Mouse (Mus musculus): Measurements from ENCODE around the gene Ugt1a7c.
"Not testable (repeated sequence)": the region's sequence is repeated elsewhere in the genome, so short reads cannot be mapped to it uniquely, and the experiment has no call there.

Ugt1a7c gene

DNA sequence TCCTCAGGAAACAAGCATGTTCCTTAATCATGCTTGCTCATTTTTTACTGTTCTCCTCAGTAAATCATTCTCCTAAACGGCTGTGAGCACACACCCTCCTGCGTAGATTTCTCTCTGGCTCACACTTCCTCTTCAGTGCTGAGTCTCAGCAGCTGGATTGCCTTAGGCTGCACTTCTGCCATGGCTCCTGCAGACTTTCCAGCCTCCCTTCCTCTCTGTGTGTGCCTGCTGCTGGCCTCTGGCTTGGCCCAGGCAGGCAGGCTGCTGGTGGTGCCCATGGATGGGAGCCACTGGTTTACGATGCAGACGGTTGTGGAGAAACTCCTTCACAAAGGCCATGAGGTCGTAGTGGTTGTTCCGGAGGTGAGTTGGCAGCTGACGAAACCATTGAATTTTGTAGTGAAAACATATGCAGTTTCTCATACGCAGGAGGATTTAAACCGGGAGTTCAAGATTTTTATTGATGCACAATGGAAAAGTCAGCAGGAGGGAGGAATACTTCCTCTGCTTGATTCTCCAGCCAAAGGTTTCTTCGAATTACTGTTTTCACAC lies at the start of gene Ugt1a7c:
Gene Ugt1a7c (plus strand): TSS at position 122 of the 552 bp plus-strand sequence.
- peak; percentile 3 for DNase-seq (ENCODE audit: low read depth, low spot score)

DNA sequence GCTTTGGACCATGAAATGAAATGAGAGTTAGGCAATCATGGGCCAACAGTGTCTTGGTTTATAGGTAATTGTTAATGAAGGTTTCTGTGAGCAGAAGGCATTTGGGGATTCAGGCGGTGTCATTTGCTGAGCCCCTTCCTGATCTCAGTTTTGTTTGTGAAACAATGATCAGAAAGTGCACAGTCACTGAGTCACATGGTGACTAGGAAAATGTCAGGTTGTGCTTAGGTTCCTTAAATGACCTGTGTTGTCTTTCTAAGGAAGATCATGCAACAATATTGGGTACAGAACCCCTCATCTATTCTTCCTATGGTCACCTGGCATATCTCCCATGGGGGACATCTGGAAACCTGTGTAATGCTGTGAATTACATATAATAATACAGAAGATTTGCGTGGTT lies 47.5 kb upstream of the Ugt1a7c start:
- DNase-seq (ENCODE audit: low read depth, low spot score): not testable (repeated sequence)

DNA sequence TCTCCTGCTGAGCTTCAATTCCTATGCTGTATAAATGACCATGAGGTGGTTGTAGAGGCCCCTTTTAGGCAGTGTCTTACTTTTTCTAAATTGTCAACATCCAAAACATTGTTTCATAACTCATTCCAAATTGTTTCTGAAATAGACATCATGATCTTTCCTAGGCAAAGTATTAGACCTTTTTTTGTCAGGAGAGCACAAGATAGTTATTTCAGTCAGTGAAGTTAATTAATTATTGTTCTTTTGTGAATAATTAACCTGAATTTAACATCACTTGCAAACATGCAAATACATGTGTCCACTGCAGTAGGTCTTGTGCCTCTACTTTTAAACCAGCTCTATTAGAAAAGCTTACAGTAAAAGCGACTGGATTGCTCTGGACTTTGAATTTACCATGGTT lies 39.8 kb upstream of the Ugt1a7c start, which contains the start of gene Ugt1a10:
Gene Ugt1a10 (plus strand): TSS at position 301 of the 400 bp plus-strand sequence.
- DNase-seq (ENCODE audit: low read depth, low spot score): no peak

DNA sequence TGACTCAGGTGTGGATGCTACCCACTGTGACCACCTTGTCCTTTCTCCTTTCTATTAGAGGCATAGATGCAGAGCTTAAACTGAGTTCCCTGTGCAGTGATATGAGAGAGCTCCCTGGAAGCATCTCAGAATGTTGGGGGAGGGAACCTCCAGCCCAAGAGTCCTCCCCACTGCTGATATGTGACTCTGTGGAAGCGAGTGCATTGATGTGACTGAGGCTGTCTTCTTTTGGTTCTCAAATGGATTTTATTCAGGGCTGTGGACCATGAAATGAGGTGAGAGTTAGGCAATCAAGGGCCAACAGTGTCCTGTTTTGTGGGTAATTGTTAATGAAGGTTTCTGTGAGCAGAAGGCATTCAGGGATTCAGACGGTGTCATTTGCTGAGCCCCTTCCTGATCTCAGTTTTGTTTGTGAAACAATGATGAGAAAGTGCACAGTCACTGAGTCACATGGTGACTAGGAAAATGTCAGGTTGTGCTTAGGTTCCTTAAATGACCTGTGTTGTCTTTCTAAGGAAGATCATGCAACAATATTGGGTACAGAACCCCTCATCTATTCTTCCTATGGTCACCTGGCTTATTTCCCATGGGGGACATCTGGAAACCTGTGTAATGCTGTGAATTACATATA lies 28.3 kb upstream of the Ugt1a7c start:
- DNase-seq (ENCODE audit: low read depth, low spot score): not testable (repeated sequence)

DNA sequence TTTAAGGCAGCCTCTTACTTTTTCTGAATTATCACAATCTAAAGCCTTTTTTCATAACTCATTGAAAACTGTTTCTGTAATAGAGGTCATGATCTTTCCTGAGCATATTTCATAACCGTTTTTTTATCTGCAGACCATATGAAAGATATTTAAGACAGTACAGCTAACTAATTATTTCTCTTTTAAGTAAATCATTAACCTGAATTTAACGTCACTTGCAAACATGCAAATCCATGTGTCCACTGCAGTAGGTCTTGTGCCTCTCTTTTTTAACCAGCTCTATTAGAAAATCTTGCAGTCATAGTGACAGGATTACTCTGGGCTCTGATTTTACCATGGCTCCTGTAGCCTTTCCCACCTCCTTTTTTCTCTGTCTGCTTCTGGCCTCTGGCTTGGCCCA lies 24.4 kb upstream of the Ugt1a7c start, which contains the start of gene Ugt1a9:
Gene Ugt1a9 (plus strand): TSS at position 306 of the 400 bp plus-strand sequence.
- no peak for DNase-seq (ENCODE audit: low read depth, low spot score)

DNA sequence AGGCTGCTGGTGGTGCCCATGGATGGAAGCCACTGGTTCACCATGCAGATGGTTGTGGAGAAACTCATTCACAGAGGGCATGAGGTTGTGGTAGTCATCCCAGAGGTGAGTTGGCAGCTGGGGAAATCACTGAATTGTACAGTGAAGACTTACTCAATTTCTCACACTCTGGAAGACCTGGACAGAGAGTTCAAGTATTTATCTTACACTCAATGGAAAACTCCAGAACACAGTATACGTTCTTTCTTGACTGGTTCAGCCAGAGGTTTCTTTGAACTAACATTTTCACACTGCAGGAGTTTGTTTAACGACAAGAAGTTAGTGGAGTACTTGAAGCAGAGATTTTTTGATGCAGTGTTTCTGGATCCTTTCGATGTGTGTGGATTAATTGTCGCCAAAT lies 24.0 kb upstream of the Ugt1a7c start:
- DNase-seq (ENCODE audit: low read depth, low spot score): no peak

DNA sequence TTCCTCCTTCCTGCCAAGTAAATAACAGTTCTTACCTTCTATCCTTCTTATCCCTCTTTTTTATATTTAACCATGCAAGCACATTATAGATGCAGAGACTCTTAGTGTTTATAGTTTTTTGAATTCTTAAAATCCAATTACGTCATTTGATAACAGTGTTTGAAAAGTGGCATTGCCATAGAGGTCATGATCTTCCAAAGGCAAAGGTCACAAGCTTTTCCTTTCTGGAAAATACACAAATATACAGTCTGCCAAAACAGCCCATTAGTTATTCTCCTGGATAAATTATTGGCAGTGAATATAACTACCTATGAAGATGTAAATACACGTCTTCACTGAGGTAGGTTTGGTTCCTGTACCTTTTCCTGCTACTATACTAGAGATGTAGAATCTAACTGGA lies 20.4 kb upstream of the Ugt1a7c start:
- DNase-seq (ENCODE audit: low read depth, low spot score): no peak

DNA sequence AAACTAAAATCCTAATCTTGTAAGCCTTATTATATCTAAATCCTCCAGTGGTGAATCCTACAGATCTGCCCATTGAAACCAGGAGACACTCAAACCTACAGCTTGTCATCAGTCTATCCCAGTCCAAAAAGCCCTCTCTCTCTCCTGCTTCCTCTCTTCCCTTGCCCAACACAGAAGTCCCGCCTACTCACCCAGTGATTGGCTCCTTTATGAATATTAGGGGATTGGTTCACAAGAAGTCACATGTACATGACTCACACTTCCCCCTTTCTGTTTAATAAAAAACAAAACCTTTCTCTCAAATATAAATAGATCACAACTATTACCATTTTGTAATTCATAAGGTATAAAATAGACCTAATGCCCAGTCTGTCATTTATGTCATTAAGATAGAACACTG lies 17.7 kb upstream of the Ugt1a7c start:
- no peak for DNase-seq (ENCODE audit: low read depth, low spot score)

DNA sequence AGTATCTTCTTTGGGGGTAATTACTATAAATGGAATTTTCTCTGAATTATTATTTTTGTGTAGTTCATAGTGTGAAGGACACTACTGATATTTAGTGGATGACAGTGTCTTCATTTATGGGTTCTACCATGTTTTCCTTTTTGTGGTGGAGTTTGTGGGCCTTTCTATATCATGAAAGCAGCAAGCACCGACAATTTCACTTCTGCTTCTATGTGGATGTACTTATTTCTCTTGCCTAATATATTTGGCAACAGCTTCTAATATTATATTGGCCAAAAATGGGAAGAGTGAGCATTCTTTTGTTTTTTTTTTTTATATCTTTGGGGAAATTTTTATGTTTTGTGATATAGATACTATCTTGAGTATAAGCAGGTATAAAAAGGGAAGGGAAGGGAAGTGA lies 13.2 kb upstream of the Ugt1a7c start:
- DNase-seq (ENCODE audit: low read depth, low spot score): no peak

DNA sequence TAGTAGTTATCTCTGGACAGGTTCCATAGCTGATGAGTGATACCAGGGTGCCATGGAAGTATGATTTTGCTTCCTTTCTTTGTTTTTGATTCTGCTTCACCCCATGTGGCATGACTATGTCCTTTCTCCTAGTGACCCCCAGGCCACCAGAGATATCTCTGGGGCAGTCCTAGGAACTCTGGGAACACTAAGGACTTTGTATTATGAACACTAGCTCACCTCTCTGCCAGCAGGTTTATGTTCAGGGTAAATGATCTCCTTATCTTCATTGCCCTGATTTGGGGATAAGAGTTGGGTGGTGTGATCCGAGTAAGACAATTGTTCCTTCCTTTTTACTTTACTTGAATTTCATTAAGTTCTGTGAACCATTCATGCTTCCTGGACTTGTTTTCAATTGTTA lies 8.7 kb upstream of the Ugt1a7c start:
- DNase-seq (ENCODE audit: low read depth, low spot score): no peak

DNA sequence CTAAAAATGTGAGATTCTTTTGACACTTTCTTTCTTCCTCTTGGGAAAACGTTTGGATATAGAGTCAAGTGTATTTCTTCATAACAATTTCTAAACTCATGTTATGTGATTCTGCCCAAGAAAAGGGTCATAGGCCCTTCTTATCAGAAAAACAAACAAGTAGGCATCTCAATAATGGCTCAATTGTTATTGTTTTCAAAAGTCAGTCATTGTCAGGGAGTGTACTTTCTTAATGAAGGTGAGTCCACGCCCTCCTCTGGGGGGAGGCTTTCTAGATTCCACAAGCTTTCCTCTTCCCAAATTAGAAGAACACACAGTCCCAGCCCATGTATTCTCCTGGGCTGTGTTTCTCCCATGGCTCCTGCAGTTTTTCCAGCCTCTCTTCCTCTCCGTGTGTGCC lies 7.3 kb upstream of the Ugt1a7c start, which contains the start of gene Ugt1a8:
Gene Ugt1a8 (plus strand): TSS at position 301 of the 400 bp plus-strand sequence.
- DNase-seq (ENCODE audit: low read depth, low spot score): no peak

DNA sequence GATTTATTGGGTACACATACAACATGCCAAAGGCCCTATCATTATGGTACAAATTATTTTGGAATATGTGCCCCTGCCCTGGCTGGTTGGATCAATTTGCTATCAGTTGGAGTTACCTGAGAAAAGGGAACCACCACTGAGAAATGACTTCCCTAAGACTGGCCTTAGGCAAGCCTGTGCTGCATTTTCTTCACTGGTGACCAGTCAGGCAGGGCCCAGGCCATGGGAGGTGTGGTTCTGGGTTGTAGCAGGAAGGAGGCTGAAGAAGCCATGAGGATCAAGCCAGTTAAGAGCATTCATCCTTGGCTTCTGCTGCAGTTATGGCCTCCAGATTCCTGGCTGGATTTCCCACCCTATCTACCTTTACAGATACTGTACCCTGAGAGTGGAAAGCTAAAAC lies 2.5 kb upstream of the Ugt1a7c start:
- DNase-seq (ENCODE audit: low read depth, low spot score): no peak

DNA sequence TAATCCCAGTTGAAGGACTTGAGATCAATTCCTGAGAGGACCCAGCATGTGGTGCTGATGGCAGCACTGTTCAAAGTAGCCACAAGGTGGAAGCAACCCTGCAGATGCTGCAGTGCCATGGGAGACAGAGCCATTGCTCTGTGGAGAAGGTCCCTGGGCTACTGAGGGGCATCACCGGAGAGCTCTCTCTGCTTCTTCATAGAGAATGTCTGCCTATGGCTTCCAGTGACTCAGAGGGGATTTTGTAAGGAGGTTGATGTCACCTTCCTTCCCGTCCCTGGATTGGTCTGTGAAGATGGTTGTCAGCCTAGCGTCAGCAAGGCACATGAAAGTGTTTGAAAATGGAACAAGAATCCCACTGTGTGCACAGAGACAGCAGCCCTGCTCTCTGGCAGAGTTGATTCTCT lies 589 bp upstream of the Ugt1a7c start:
- DNase-seq (ENCODE audit: low read depth, low spot score): peak; percentile 19

DNA sequence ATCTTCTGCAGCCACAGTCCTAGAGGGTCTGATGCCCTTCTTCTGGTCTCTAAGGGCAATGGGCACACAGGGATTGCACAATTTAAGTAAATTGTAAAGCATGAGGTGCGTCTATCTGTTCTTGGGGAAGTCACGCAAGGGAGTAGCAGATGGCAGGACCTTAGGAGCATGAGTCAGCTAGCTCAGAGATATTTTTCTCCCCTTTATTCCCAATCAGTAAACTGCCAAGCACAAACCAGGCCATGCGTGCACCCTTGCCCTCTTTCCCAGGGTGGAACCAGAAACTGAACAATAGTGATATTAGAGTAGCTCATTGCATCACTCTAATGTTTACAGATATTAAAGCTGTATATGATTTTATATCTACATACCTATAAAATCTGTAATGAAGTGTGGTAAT lies 3.7 kb downstream of the Ugt1a7c start:
- not testable (repeated sequence) for DNase-seq (ENCODE audit: low read depth, low spot score)

DNA sequence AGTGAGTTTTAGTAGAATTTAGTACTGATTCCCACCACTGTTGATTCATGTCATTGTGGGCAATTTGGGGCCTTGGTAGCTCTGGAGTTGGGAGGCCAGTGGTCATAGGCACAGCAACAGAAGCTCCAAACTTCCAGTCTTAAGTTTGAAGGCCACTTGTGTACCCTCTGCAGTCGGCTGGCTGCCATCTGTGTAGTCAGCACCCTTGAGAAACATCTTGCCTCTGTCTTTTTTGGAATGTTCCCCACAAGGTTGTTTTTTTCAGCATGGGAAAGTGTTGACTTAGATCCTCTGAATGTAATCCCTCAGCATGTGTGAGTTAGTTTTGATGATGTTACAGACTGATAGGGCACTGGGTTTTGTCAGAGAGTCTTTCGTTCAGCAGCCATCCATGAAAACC lies 4.8 kb downstream of the Ugt1a7c start:
- DNase-seq (ENCODE audit: low read depth, low spot score): not testable (repeated sequence)

DNA sequence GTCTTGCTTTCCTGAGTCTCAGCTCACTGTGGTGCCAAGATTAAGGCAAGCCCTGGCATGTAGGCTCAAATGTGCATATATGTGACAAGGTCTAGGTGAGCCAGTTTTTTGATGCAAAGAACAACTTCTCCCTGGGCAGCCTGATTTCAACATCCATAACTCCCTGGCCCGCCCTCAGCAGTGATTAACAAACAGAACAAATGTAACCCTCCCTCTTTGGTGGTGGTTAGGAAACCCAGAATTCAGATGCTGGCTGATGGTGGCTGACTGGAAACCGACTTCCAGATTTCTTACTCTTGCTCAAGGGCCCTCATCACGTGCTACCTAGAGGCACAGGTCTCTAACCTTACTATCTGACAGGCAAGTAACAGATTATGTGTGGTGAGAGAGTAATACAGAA lies 8.2 kb downstream of the Ugt1a7c start, which contains the start of gene Ugt1a6b:
Gene Ugt1a6b (plus strand): TSS at position 234 of the 400 bp plus-strand sequence.
- not testable (repeated sequence) for DNase-seq (ENCODE audit: low read depth, low spot score)

DNA sequence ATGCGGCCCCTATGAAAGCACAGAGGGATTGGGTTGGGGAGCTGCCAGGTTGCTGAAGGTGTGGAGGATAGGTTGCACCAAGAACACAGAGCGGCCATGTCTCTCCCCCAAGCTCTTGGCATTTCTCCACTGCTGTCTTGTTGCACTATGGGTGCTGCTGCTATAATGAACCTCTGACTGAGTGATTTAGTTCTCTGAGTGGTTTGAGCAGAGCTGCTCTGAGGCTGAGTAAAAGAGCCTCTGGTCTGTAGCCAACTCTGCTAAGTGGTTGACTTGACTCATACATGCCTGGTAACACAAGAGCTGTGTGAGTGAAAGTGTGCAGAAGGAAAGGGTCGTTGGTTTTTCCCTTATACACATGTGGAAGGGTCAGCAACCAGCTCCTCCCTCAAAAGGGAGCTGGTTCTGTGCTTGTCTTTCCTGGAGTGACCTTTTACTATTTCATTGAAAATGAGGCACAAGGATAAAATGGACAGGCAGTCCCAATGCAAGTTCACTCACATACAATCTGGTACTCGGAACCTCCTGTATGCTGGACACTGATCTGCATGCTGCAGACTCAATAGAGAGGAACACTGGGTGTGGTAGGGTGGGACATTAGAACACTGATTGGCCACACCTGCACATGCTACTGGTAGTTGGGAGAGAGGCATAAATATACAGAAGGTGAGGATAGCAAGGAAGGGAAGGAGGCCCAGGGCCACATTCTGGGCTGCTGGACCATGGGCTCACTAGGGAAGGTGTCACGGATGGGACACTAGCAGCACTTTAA lies 9.0 kb downstream of the Ugt1a7c start:
- DNase-seq (ENCODE audit: low read depth, low spot score): not testable (repeated sequence)

DNA sequence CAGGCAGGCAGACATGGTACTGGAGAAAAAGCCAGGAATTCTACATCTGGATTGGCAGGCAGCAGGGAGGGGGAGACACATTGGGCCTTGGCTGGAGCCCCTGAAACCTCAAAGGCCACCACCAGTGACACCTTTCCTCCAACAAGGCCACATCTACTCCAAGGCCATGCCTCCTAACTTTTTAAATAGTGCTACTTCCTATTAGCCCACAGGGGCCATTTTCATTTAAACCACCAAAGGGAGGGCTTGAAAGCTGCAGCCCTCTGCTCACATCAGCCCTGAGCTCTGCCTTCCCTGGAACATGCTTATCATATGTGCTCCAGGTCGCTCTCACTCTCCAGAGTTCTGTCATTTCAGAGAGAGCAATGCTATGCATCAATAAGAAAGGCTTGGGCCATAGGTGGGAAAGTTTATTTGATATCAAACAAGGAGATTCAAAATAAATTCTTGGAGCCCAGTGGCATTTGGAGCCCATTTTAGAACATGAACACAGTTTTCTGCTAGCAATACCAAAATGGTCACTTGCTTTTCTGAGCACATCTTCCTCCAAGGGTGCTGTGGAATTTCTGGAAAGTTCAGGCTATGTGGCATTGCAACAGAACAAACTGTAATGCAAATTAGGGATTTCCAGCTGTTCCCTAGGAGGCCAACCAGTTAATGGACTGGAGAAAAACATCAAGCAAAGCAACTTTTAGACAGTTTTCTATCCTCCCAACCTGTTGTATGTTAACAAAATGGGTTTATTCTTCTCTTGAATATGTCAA lies 10.0 kb downstream of the Ugt1a7c start:
- no peak for DNase-seq (ENCODE audit: low read depth, low spot score)

DNA sequence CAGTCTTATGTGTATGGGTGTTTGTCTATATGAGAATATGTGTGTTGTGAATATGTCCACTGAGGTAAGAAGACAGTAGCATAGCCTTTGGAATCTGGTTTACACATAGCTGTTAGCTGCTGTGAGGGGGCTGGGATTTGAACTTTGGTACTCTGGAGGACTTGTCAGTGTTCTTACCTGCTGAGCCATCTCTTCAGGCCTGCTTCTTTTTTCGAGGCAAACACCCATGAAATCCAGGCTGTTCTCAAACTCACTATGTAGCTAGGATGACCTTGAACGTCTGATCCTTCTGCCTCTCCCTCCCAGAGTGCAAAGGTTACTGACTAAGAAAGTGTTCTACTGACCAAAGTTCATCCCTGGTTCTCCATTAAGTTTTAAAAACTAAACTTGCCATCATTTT lies 10.8 kb downstream of the Ugt1a7c start:
- no peak for DNase-seq (ENCODE audit: low read depth, low spot score)

DNA sequence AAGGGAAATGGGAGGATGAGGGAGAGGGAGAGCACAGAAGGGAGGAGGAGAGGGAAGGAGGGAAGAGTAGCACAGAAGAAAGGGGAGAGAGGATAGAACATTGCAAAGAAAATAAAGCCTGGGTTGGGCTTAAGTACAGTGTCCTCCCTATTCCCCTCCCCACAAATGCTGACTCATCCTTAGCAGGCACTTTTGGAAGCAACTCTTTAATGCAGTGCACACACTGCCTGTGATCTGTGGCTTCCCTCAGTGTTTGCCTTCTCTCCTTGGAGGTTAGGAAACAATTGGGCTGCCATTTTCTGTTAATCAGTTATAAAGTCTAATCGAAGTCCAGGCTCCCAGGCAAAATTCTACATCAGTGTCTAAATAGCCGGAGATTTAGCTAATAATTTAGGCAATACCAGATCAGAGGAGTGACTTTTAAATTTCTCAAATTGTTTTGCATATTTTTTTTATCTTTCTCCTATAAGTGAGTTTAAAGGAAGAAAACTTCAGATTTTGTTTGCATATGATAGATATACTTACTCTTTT lies 14.2 kb downstream of the Ugt1a7c start:
- DNase-seq (ENCODE audit: low read depth, low spot score): not testable (repeated sequence)

DNA sequence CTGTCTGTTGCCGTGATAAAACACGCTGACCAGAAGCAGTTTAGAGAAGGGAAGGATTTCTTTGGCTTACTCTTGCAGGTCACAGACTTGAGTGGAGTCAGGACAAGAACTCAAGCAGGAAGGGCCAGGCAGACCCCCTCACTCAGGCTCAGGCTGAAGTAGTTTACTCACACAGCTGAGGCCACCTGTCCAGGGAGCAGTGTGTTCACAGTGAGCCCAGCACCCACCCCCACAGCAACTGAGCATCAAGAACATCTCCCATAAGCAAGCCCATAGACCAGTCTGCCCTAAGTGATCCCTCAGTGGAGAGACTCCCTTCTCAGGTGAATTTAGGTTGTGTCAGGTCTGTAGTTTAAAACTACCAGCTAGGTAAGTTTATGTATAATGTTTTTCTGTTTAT lies 14.7 kb downstream of the Ugt1a7c start:
- not testable (repeated sequence) for DNase-seq (ENCODE audit: low read depth, low spot score)
